Mouse (Mus musculus) G1E (cell line): ENCODE data around the gene N6amt1. TPM values are rescaled to one million over a fixed set of nuclear protein-coding genes. Genes with fewer than 3 reads are reported as not detected.

Experiments used
- ATAC-seq: 2 replicates; pipeline ENCODE4 v1.8.0; 2016; ENCODE audit warnings: mild to moderate bottlenecking; ENCODE audit not compliant: insufficient number of reproducible peaks, poor library complexity, low FRiP score, severe bottlenecking; ENCODE audit errors: extremely low read depth
- DNase-seq: peaks from one replicate; pipeline ENCODE4 v3.0.0; 2012; ENCODE audit warnings: low spot score
- H3K27me3 ChIP-seq: 2 replicates; pipeline ENCODE4 v1.6.1; 2012; ENCODE audit warnings: mild to moderate bottlenecking, low read length, inconsistent platforms; ENCODE audit not compliant: insufficient read depth
- H3K36me3 ChIP-seq: replicated peaks from 2 replicates; pipeline ENCODE3; 2012; ENCODE audit warnings: mild to moderate bottlenecking, inconsistent platforms
- H3K4me1 ChIP-seq: 2 replicates; pipeline ENCODE4 v1.6.1; 2012; ENCODE audit warnings: low read depth, low read length, inconsistent platforms, mixed read lengths; ENCODE audit not compliant: insufficient read depth
- H3K4me3 ChIP-seq: 2 replicates; pipeline ENCODE4 v1.5.1; 2012; ENCODE audit warnings: low read depth, mild to moderate bottlenecking, inconsistent platforms, low read length, moderate library complexity, mixed read lengths
- H3K9me3 ChIP-seq: replicated peaks from 2 replicates; pipeline ENCODE4 v1.6.1; 2012; ENCODE audit warnings: inconsistent platforms
- CTCF ChIP-seq: IDR thresholded peaks from 2 replicates; pipeline ENCODE4 v1.5.1; 2012; ENCODE audit warnings: low read depth, low read length, inconsistent platforms, mixed read lengths
- GATA1 ChIP-seq: IDR thresholded peaks from 2 replicates; pipeline ENCODE4 v1.6.1; 2012; ENCODE audit warnings: borderline replicate concordance, low read length, inconsistent platforms, mixed read lengths
- GATA2 ChIP-seq: IDR thresholded peaks from 2 replicates; pipeline ENCODE4 v1.6.1; 2012; ENCODE audit warnings: low read depth, low read length, inconsistent platforms, borderline replicate concordance
- POLR2AphosphoS5 ChIP-seq: IDR thresholded peaks from 2 replicates; pipeline ENCODE4 v1.6.1; 2012; ENCODE audit warnings: low read depth, low read length, inconsistent platforms; ENCODE audit not compliant: insufficient replicate concordance
- TAL1 ChIP-seq: conservative IDR thresholded peaks from 2 replicates; pipeline ENCODE4 v1.6.1; 2012; ENCODE audit warnings: low read depth, low read length, inconsistent platforms, mixed read lengths
- polyA plus RNA-seq: library from polyadenylated mRNA; stranded (reverse); fragments of >175 nt; gene quantifications from 2 replicates; pipeline ENCODE4 v1.2.3, GENCODE M21; 2012
- total RNA-seq, 2 experiments: library from RNA; stranded (forward) in 1 of 2; stranded (reverse) in 1 of 2; fragments of 200-1000 nt in 1 of 2; fragments of >200 nt in 1 of 2; fragmentation: Nextera tagmentation in 1 of 2; gene quantifications; 2 replicates each; pipeline ENCODE4 v1.2.3; 2014 to 2017

Gene N6amt1
- total and polyA plus RNA-seq, 3 experiments: 7.3 to 29.2 (median 13.0) TPM

DNA sequence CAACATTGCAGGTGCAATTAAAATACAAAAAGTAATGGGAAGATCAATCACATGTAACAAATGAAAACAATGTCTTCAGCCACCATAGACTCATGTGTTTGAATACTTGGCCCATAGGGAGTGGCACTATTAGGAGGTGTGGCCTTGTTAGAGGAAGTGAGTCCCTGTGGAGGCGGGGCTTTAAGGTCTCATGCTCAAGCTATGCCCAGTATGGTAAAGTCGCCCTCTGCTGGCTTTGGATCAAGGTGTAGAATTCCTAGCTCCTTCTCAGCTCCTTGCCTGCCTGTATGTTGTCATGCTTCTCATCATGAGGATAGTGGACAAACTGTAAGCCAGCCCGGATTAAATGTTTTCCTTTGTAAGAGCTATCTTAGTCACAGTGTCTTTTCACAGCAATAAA is 51.0 kb downstream of the N6amt1 start:
- ATAC-seq: peak; percentile 45
- Histone ChIP-seq H3K36me3 (peaks cover 93% of the 10 kb centered on the region), H3K27me3 (no peaks in the 10 kb centered on the region), H3K4me1 (peaks cover 7% of the 10 kb centered on the region; the same call in 1 of the 2 replicates), H3K9me3 (no peaks in the 10 kb centered on the region), H3K4me3 (no peak overlapping the region)
- TF ChIP-seq CTCF (no peak), TAL1 (no peak), GATA2 (no peak), POLR2AphosphoS5 (no peak), GATA1 (no peak)
- no peak for DNase-seq

Other genes with a start within 250 kb of the N6amt1 start
- gene Ltn1, start 78.4 kb downstream of the N6amt1 start, total RNA-seq (2014; fragmentation: Nextera tagmentation): 34.9 and 40.6 TPM in 2 replicates
- 26.5 and 26.9 TPM in 2 replicates for gene Ltn1, start 78.4 kb downstream of the N6amt1 start, total RNA-seq (2017)
- gene Ltn1, start 78.4 kb downstream of the N6amt1 start, polyA plus RNA-seq: 2.4 and 3.2 TPM in 2 replicates
- gene Rwdd2b, start 86.4 kb downstream of the N6amt1 start, total RNA-seq (2014; fragmentation: Nextera tagmentation): 2.6 and 3.0 TPM in 2 replicates
- 9.9 and 12.3 TPM in 2 replicates for gene Rwdd2b, start 86.4 kb downstream of the N6amt1 start, total RNA-seq (2017)
- 1.3 and 1.8 TPM in 2 replicates for gene Rwdd2b, start 86.4 kb downstream of the N6amt1 start, polyA plus RNA-seq
- 85.6 and 86.5 TPM in 2 replicates for gene Usp16, start 100.5 kb downstream of the N6amt1 start, total RNA-seq (2014; fragmentation: Nextera tagmentation)
- 59.0 and 76.1 TPM in 2 replicates for gene Usp16, start 100.5 kb downstream of the N6amt1 start, total RNA-seq (2017)
- gene Usp16, start 100.5 kb downstream of the N6amt1 start, polyA plus RNA-seq: 14.2 and 15.5 TPM in 2 replicates
- 275 and 322 TPM in 2 replicates for gene Cct8, start 141.7 kb downstream of the N6amt1 start, total RNA-seq (2014; fragmentation: Nextera tagmentation)
- gene Cct8, start 141.7 kb downstream of the N6amt1 start, total RNA-seq (2017): 616 and 806 TPM in 2 replicates
- 112 and 127 TPM in 2 replicates for gene Cct8, start 141.7 kb downstream of the N6amt1 start, polyA plus RNA-seq
- gene Map3k7cl, start 199.1 kb downstream of the N6amt1 start, total RNA-seq (2014; fragmentation: Nextera tagmentation): not detected in 2 replicates
- gene Map3k7cl, start 199.1 kb downstream of the N6amt1 start, total RNA-seq (2017): 0.16 TPM in 1 of 2 replicates, not detected in the other
- gene Map3k7cl, start 199.1 kb downstream of the N6amt1 start, polyA plus RNA-seq: not detected in 2 replicates